Mouse (Mus musculus) cerebellum, adult 2 months (tissue): Measurements from ENCODE around the gene Nrtn.

Experiments used
- CTCF ChIP-seq: fragments of 200-500 bp; IDR thresholded peaks from 2 replicates; pipeline ENCODE4 v1.5.1; 2011; ENCODE audit warnings: low read depth, mild to moderate bottlenecking, control low read depth, low read length, moderate library complexity, borderline replicate concordance; ENCODE audit not compliant: insufficient read depth
- POLR2A ChIP-seq: fragments of 200-500 bp; IDR thresholded peaks from 2 replicates; pipeline ENCODE4 v1.6.1; 2011; ENCODE audit warnings: low read length, control low read depth, borderline replicate concordance; ENCODE audit not compliant: insufficient read depth

DNA sequence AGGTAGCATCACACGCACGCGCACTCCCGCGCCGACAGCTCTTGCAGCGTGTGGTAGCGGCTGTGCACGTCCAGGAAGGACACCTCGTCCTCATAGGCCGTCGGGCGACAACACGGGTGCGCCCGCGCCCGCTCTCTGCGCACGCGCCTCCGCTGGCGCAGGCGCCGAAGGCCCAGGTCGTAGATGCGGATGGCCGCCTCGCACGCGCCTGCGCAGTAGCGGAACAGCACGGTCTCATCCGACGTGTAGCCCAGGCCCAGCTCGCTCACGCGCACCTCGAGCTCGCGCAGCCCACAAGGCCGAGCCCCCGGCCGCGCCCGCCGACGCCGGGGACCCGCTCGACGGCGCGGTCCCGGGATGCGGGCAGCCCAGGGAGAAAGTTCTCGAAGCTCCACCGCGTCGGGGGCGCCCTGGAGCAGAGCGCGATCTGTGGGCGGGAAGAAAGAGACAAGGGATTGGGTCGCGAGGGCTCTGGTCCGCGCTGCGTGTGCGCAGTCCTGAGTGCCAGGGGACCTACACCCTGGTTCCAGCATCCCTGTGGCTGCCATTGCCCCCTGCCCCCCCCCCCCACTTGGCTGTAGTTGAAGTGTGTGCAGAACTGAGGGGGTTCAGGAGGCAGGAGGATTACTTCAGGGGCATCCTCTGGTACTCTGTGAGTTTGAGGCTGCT, 5.8 kb downstream of the Nrtn start:
- TF ChIP-seq CTCF (no peak), POLR2A (no peak)
